Mouse (Mus musculus): Measurements from ENCODE around the gene Mnt.
A peak's percentile ranks its signal among the peaks of the same experiment; 100 is the strongest.

Mnt gene

GRCm38 (mm10) chr11:74831606-74832451 is 1.1 kb downstream of the Mnt start:
- peak; percentile 97 for DNase-seq (ENCODE audit: low spot score)

DNA sequence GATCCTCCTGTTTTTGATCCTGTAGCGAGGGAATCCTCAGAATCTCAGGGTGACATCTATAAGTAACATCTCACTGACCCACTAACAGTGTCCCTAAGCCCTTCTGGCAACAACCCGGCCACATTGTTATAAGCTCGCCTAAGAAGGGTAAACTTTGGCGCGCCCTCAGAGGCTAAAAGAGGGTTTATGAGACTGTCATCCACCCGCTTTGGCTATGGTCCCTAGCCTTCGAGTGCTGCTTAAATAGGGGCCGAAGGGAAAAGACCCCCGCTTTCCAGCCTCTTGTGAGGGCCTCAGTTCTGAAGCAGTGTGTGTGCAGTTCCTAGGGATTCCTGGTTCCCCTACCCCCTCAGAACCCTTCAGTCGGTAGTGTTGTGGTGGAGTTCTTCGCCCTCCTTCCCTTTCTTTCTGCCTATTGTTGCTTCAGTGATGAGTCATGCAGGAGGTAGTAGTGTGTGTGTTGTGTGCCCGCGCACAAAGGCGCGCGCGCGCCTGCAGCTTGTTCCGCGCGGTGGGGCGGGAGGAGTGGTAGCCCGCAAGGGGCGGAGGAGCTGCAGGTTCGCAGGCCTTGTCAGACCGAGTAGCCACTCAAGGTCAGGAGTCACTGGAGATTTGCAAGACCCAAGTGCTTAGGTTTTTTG is 1.9 kb downstream of the Mnt start:
- peak; percentile 75 for DNase-seq (ENCODE audit: low spot score)

DNA sequence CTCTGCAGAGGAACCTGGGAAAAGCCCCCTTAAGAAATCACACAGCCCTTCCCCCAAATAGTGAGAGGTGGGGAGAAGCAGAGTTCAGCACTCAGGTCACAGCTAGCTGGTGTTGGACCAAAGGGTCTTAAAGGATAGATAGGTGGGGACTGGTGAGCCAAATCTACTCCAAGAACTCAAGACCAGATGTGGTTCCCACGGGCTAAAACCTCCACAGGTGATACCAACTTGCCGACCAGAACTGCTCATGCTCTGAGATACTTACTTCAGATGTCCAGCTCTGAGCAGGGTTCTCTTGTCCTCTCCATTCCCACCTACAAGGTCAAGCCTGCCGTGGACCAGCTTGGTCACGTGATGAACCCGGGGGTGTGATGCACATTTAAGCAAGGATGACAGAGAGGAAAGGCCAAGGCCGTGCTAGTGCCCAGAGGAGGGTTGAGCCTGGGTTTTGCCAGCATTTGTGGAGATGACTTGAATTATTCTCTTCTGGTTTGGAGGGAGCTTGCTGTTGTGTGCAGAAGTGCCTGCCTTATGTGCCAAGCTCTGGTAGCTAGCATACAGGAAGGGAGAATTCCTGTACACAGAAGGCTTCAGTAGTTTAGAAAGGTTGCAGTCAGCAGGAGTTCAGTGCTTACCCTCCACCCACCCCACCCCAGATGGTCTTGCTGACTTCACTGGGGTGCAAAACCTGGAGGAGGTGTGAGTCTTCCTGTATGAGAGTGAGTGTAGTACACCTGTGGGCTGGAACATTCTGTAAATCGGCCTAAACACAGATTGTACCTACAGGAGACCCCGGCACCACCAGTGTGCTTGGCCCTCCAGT is 3.0 kb downstream of the Mnt start:
- no peak for DNase-seq (ENCODE audit: low spot score)

DNA sequence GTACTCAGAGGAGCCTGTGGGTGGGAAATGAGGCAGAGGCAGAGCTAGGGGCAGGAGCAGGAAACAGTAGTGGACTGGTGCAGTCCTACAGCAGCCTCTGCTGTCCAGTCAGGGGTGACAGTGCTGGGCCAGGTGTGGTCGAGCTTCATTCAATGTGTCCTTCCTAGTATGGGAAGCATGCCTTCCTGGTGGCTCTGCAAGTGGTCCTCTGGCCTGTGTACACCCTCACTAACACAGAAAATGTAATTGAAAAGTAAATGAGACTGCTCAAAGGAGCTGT is 3.6 kb downstream of the Mnt start:
- DNase-seq (ENCODE audit: low spot score): no peak

DNA sequence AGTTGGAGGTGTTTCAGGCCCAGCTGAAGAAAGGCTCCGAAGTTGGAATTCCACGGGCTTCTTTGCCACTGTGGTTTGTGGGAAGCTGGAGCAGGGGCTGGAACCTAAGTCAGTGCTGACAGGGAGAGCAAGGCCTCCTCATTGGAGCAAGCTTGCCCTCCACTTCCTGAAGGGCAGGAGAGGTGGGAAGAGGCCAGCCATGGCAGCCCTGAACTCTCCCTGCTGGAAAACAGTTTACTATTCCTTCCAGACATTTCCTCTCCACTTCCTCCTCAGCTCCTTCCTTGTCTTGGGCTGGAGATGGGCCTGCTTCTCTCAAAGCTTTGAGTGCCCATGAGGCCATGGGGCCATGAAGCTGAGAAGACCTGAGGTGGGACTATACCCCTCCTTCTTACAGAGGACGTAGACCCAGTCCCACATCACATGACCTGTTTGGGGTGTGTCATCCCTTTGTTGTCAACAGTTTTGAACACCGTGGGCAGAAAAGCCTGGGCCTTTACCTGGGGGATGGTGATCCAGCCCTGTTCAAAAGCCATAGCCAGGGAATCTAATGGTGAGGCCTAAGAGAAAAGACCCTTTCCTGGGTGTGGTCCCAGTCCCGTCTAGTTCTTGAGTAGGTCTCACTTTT is 4.0 kb downstream of the Mnt start:
- DNase-seq (ENCODE audit: low spot score): no peak

DNA sequence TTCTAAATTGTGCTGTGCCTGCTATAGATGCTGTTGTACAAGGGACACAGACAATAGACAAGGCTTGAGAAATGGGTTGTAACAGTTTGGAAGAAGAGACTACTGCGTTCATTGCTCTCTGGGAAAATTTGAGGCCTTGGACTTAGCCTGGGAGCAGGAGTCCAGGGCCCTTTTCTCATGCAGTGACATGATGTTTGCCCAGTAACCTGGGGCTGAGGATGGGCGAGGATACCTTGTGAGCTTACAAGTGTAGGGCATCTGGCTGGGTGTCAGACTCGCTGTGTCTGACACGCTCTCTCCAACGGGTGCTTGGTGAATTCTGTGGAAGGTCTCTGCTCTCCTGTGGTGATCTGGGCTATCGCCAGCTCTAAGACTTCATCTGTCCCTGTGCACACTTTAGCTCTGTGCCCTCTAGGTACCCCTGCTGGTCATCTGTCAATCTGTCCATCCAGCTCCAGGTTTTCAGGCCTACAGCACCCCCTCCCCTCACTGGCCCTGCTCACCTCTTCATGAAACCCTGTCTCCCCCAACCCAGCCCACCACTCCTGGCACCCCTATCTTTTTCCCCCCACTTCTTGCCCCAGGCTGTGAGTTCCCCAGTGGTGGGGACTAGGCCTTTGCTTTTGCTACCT is 5.0 kb downstream of the Mnt start:
- DNase-seq (ENCODE audit: low spot score): no peak

DNA sequence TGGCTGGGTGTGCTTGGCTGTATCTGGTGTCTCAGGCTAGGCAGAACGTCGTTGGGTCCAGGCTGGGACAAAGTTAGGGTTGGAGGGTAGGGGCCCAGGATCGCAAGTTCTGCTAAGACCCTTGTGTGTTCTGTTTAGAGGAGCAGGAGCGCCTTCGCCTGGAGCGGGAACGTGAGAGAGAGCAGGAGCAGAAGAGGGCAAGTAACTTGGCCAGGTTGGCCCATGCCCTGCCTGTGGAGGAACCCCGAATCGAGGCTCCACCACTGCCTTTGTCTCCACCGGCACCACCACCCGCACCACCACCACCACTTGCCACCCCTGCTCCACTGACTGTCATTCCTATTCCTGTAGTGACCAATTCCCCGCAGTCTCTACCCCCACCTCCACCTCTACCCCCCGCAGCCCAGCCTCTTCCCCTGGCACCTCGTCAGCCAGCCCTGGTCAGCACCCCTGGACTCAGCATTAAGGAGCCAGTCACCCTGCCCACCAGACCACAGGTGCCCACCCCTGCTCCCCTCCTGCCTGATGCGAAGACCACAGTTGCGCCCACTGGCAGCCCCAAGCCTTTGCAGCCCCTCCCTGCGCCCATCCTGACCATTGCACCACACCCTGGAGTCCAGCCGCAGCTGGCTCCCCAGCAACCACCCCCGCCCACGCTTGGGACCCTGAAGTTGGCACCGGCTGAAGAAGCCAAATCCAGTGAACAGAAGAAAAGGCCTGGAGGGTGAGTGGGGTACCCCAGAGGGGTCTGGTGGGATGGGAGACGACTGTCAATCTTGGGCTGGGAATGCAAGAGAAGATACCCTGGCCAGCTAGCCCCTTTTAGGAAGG is 5.7 kb downstream of the Mnt start:
- DNase-seq (ENCODE audit: low spot score): no peak

DNA sequence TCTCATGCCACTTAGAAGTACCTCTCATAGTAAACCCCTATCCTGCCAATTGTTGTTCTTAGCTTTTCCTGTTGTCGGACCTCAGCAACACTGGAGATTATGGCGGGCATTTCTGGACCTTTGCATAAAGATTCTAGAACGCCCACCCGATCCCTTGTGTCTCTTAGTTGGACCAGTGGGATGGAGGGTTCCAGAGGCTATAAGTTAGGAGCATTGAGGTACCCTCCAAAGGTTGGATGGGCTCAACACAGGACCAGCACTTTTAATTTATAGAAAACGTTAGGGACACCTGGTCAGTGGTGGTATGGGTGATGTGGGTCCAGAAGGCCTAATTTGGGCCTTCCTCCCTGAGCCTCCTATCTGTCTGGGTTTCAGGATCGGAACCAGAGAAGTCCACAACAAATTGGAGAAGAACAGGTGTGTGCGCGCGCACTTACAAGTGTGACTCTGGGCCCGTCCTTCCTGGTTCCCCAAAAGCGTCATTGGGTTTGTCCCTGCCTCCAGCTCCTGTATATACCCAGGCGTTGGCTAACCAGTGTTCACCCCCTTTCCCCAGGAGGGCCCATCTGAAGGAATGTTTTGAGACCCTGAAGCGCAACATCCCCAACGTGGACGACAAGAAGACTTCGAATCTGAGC is 6.5 kb downstream of the Mnt start:
- DNase-seq (ENCODE audit: low spot score): no peak

DNA sequence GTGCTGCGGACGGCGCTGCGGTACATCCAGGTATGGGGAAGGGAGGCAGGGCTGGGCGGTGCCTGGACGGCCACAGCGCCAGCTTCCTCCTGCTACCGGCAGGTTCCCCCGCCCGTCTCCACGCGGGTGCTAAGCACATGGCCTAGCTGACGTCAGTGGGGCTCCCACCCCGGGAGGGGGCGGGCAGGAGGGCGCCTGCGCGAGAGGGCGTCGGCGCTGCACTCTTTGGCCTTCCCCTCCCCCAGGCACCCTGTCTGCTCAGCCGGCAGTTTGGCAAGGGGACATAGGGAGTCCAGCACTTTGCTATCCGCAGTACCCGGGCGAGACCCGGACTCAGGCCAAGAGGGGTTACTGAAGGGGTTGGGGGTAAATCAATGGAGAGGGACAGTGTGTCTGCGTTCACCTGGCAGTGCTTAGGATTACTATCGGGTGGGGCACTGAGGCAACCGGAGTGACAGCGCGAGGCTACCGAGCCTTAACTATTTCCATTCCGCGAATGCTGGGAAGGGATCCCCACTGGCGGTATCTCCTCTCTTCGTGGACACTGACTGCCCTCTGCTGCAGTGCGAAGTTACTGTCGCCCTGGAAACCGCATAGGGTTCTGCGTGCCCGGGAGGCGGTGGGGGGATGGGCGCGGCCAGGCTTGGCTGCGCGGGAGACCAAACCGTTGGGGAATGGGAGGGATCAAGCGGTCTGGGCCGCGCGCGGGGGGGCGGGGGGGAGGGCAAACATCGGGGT is 7.1 kb downstream of the Mnt start:
- peak; percentile 91 for DNase-seq (ENCODE audit: low spot score)

GRCm38 (mm10) chr11:74838441-74838840 is 7.7 kb downstream of the Mnt start:
- peak; percentile 91 for DNase-seq (ENCODE audit: low spot score)

- peak; percentile 56 for DNase-seq (ENCODE audit: low spot score)
Measured at GRCm38 (mm10) chr11:74838971-74839370, 8.3 kb downstream of the Mnt start.

- no peak for DNase-seq (ENCODE audit: low spot score)
Measured at GRCm38 (mm10) chr11:74839860-74840715, 9.4 kb downstream of the Mnt start.

DNA sequence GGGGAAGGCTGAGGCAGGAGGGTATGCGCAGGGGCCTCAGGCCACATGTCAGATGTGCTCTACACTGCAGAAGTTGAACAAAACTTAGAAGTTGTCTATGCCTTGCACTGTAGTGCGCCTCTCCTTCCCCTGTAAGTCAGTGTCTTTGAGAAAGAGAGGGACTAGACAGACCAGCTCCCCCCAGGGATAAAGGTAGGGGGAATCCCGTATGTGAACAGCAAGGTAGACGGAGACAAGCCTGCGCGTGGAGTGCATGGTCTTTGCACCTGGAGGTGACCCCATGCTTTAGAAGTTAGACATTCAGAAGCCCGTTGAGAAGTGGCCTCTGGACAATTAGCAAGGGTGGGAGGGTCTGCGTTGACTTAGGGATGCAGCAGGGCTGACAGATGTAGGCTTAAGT is 10.0 kb downstream of the Mnt start:
- no peak for DNase-seq (ENCODE audit: low spot score)

- no peak for DNase-seq (ENCODE audit: low spot score)
Measured at GRCm38 (mm10) chr11:74841366-74841765, 10.6 kb downstream of the Mnt start.

GRCm38 (mm10) chr11:74842045-74842444 is 11.3 kb downstream of the Mnt start:
- DNase-seq (ENCODE audit: low spot score): no peak

GRCm38 (mm10) chr11:74842656-74843434 is 12.1 kb downstream of the Mnt start:
- no peak for DNase-seq (ENCODE audit: low spot score)

DNA sequence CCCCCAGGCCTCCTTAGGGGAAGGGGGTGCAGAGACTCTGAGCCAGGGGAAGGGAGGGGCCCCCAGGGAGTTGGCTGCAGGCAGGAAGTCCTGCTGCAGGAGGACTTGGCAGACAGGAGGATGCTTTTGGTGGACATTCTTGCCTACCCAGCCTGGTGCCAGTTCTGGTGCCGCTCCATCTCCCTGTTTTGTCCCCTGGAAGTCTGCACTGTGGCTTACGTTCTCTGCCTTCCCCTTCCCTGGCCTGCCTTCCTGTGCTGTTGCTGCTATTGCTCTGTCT is 12.7 kb downstream of the Mnt start:
- DNase-seq (ENCODE audit: low spot score): no peak

DNA sequence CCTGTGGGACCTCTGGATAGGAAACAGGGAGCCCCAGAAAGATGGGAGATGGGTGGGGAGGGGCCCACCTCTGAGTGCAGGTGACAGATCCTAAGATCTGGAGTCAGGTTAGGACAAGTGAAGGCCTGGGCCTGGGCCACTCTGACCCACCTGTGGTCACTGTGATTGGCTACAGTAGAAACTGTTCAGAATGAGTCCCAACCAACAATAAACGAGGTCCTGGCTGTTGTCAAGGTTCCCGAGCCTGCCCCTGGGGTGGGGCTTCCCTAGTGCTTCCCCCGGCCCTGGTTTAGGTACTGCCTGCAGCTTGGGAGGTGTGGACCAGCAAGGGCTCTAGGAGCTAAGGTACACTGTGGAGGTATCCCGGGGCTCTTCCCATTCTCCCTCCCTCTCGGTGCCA is 13.0 kb downstream of the Mnt start:
- DNase-seq (ENCODE audit: low spot score): no peak

Measured in testis, postnatal 14 days (tissue).